Mouse (Mus musculus): Measurements from ENCODE around the gene Col15a1. TPM values are rescaled to one million over a fixed set of nuclear protein-coding genes. Genes with fewer than 3 reads are reported as not detected.

Gene Col15a1
- polyA plus RNA-seq, 1 experiment from 2014 or later, result 0.09 TPM

DNA sequence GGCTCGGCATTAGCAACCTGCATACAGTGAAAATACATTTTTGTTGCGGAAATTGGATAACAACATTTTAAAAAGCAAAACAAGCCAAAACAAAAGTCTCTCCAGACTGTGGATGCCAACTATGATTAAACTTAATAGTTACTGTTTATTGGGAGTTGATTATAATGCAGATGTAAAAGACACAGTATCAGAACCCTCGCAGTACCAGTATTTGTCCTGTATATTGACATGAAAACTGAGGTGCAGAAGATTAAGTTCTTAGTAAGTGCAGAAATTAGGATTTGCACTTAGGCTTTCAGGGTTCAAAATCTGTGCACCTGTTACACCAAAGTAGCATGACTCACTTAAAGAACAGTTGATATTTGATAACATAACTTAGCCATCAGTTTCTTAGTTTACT is 146.3 kb downstream of the Col15a1 start:
- DNase-seq (ENCODE audit: low read depth, low spot score), result no peak
- ATAC-seq, result no peak
- TF ChIP-seq CTCF (IDR thresholded peaks at IDR 0.05), result no peak
- no peaks in the 10 kb centered on the region for H3K27me3 ChIP-seq
- ChIA-PET POLR2A (no interaction called here), CTCF (no interaction called here)
- in situ Hi-C loops (cut with MboI; ENCODE audit: low pct_unique_long_range_greater_than_20kb), result loop anchor here (5.0 kb wide), 4 partner anchors 37 to 232 kb away; no protein-coding TSS in a partner anchor

DNA sequence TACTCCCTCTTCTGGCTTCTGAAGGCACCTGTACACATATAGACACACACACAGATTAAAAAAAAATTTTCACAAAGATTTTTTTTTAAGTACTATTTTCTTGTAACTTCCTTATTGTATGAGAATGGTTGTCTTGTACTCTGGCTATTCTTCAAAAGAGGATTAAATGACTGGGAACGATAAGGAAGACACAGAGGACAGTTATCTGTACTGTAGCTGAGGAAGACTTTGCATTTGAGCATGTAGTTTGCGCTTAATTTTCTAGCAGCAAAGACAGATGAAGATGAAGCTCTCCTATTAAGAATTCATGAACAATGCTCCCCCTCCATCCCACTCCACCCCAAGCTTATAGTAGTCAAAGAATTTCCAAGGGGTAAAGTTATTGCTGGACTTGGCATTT is 154.7 kb downstream of the Col15a1 start:
- no peak for TF ChIP-seq CTCF (IDR thresholded peaks at IDR 0.05)
- ATAC-seq, result no peak
- POLR2A ChIA-PET, result no interaction called here
- no peak for DNase-seq (ENCODE audit: low read depth, low spot score)
- CTCF ChIA-PET, result interaction anchor here (1.1 to 1.2 kb wide), 2 partner anchors 11 to 40 kb away, joined by 3 read pairs; no protein-coding TSS in a partner anchor
- H3K27me3 ChIP-seq, result no peaks in the 10 kb centered on the region
- in situ Hi-C loops (cut with MboI; ENCODE audit: low pct_unique_long_range_greater_than_20kb), result no loop called here

Other genes with a start within 250 kb of the Col15a1 start
- not detected for gene Gabbr2, start 216.3 kb upstream of the Col15a1 start, polyA plus RNA-seq (2021)
- gene Anks6, start 150.7 kb upstream of the Col15a1 start, polyA plus RNA-seq (2021), result 9.4 TPM
- gene Galnt12, start 116.3 kb upstream of the Col15a1 start, polyA plus RNA-seq (2021), result 5.2 TPM
- gene Tgfbr1, start 145.1 kb downstream of the Col15a1 start, polyA plus RNA-seq (2021), result 12.9 TPM

Measured in Patski (cell line).